Mouse (Mus musculus): ENCODE measurements around the gene Slc35a2. TPM values are rescaled to one million over a fixed set of nuclear protein-coding genes. Genes with fewer than 3 reads are reported as not detected.

Gene Slc35a2
- total and polyA plus RNA-seq, 3 experiments, result 66.7 to 96.0 TPM; not detected in 1

- no peak for TF ChIP-seq GATA1 (IDR thresholded peaks at IDR 0.05; ENCODE audit: low read depth, low read length)
- no peak for TF ChIP-seq POLR2AphosphoS2 (IDR thresholded peaks at IDR 0.05; ENCODE audit: low read length)
- TF ChIP-seq RCOR1 (IDR thresholded peaks at IDR 0.05; ENCODE audit: low read depth, low read length), result no peak
- TF ChIP-seq ETS1 (IDR thresholded peaks at IDR 0.05; ENCODE audit: low read depth, low read length), result no peak
- TF ChIP-seq ZC3H11A (IDR thresholded peaks at IDR 0.05; ENCODE audit: low read depth, low read length), result no peak
- no peak for TF ChIP-seq MEF2A (IDR thresholded peaks at IDR 0.05; ENCODE audit: extremely low read depth, insufficient replicate concordance, low read depth, low read length, poor library complexity, severe bottlenecking)
- no peak for TF ChIP-seq SIN3A (IDR thresholded peaks at IDR 0.05; ENCODE audit: low read length)
- TF ChIP-seq NRF1 (IDR thresholded peaks at IDR 0.05; ENCODE audit: insufficient read depth, low read depth, low read length, poor library complexity, severe bottlenecking), result no peak
- TF ChIP-seq MAZ (IDR thresholded peaks at IDR 0.05; ENCODE audit: low read depth, low read length), result no peak
- H3K9me3 ChIP-seq (replicated peaks; ENCODE audit: insufficient read depth, low read length), result no peaks in the 10 kb centered on the region
- no peaks in the 10 kb centered on the region for H3K27me3 ChIP-seq (ENCODE audit: control insufficient read depth in 1 of 2, insufficient read depth in 2 of 2, low read length in 2 of 2)
- H3K4me3 ChIP-seq (ENCODE audit: control insufficient read depth in 1 of 2, insufficient read depth in 1 of 2, low read depth in 2 of 2, low read length in 2 of 2), result no peak overlapping the region
- H3K4me1 ChIP-seq (ENCODE audit: control insufficient read depth in 1 of 2, insufficient read depth in 2 of 2, low read length in 2 of 2), result no peaks in the 10 kb centered on the region
- H3K27ac ChIP-seq (ENCODE audit: control insufficient read depth, low read depth, low read length), result no peak overlapping the region
- no peak overlapping the region for H3K9ac ChIP-seq (ENCODE audit: control insufficient read depth, low read depth, low read length, poor library complexity, severe bottlenecking)
- peaks cover 3 to 15% of the 10 kb centered on the region in 2 experiments; a peak in 2 of 4 replicates for H3K36me3 ChIP-seq (ENCODE audit: control insufficient read depth in 1 of 2, insufficient read depth in 2 of 2, low read length in 2 of 2)
- DNase-seq (ENCODE audit: low read depth, low spot score), result no peak
- H3K79me2 ChIP-seq (ENCODE audit: control insufficient read depth, insufficient read depth, low read length, poor library complexity), result peaks cover 19% of the 10 kb centered on the region
Measured at GRCm38 (mm10) chrX:7865343-7865742, 18.5 kb upstream of the Slc35a2 start.

- H3K9ac ChIP-seq (ENCODE audit: control insufficient read depth, low read depth, low read length, poor library complexity, severe bottlenecking), result no peak overlapping the region
Measured at GRCm38 (mm10) chrX:7865786-7866185, 18.0 kb upstream of the Slc35a2 start.

GRCm38 (mm10) chrX:7867141-7867540 lies 16.7 kb upstream of the Slc35a2 start:
- no peak for TF ChIP-seq NRF1 (IDR thresholded peaks at IDR 0.05; ENCODE audit: insufficient read depth, low read depth, low read length, poor library complexity, severe bottlenecking)
- TF ChIP-seq CTCF (IDR thresholded peaks at IDR 0.05 in 2 of 3, conservative IDR thresholded peaks at IDR 0.05 in 1 of 3; ENCODE audit: control insufficient read depth in 1 of 3, insufficient read depth in 1 of 3, low read depth in 2 of 3, low read length in 3 of 3, poor library complexity in 1 of 3, severe bottlenecking in 1 of 3), result no peak
- no peak for TF ChIP-seq JUND (IDR thresholded peaks at IDR 0.05; ENCODE audit: low read depth, low read length)
- no peak for DNase-seq (ENCODE audit: low read depth, low spot score)
- Histone ChIP-seq H3K27me3 (ENCODE audit: control insufficient read depth in 1 of 2, insufficient read depth in 2 of 2, low read length in 2 of 2) (no peaks in the 10 kb centered on the region), H3K4me3 (ENCODE audit: control insufficient read depth in 1 of 2, insufficient read depth in 1 of 2, low read depth in 2 of 2, low read length in 2 of 2) (no peak overlapping the region), H3K4me1 (ENCODE audit: control insufficient read depth in 1 of 2, insufficient read depth in 2 of 2, low read length in 2 of 2) (no peaks in the 10 kb centered on the region), H3K36me3 (ENCODE audit: control insufficient read depth in 1 of 2, insufficient read depth in 2 of 2, low read length in 2 of 2) (peaks cover 3 to 29% of the 10 kb centered on the region in 2 experiments; a peak in 2 of 4 replicates), H3K9ac (ENCODE audit: control insufficient read depth, low read depth, low read length, poor library complexity, severe bottlenecking) (no peak overlapping the region), H3K27ac (ENCODE audit: control insufficient read depth, low read depth, low read length) (no peak overlapping the region), H3K79me2 (ENCODE audit: control insufficient read depth, insufficient read depth, low read length, poor library complexity) (peaks cover 15% of the 10 kb centered on the region), H3K9me3 (replicated peaks; ENCODE audit: insufficient read depth, low read length) (no peaks in the 10 kb centered on the region)

More at GRCm38 (mm10) chrX:7865786-7866185, 18.0 kb upstream of the Slc35a2 start:
- peaks cover 3 to 18% of the 10 kb centered on the region in 2 experiments; a peak in 2 of 4 replicates for H3K36me3 ChIP-seq (ENCODE audit: control insufficient read depth in 1 of 2, insufficient read depth in 2 of 2, low read length in 2 of 2)
- peaks cover 17% of the 10 kb centered on the region for H3K79me2 ChIP-seq (ENCODE audit: control insufficient read depth, insufficient read depth, low read length, poor library complexity)
- DNase-seq (ENCODE audit: low read depth, low spot score), result no peak
- no peaks in the 10 kb centered on the region for H3K27me3 ChIP-seq (ENCODE audit: control insufficient read depth in 1 of 2, insufficient read depth in 2 of 2, low read length in 2 of 2)
- H3K9me3 ChIP-seq (replicated peaks; ENCODE audit: insufficient read depth, low read length), result no peaks in the 10 kb centered on the region
- H3K27ac ChIP-seq (ENCODE audit: control insufficient read depth, low read depth, low read length), result no peak overlapping the region
- TF ChIP-seq E2F4 (IDR thresholded peaks at IDR 0.05; ENCODE audit: borderline replicate concordance, low read depth, low read length) (no peak), POLR2A (IDR thresholded peaks at IDR 0.05; ENCODE audit: control insufficient read depth in 1 of 2, insufficient read depth in 1 of 2, low read depth in 1 of 2, low read length in 2 of 2, poor library complexity in 1 of 2) (no peak), SMC3 (IDR thresholded peaks at IDR 0.05; ENCODE audit: low read depth, low read length) (no peak), GABPA (IDR thresholded peaks at IDR 0.05; ENCODE audit: low read depth, low read length) (no peak), JUND (IDR thresholded peaks at IDR 0.05; ENCODE audit: low read depth, low read length) (no peak), CHD2 (IDR thresholded peaks at IDR 0.05; ENCODE audit: low read length) (no peak), GATA1 (IDR thresholded peaks at IDR 0.05; ENCODE audit: low read depth, low read length) (no peak), MAZ (IDR thresholded peaks at IDR 0.05; ENCODE audit: low read depth, low read length) (no peak), BHLHE40 (IDR thresholded peaks at IDR 0.05; ENCODE audit: borderline replicate concordance, low read depth, low read length) (no peak), EP300 (IDR thresholded peaks at IDR 0.05; ENCODE audit: low read depth in 1 of 2, low read length in 2 of 2) (no peak), POLR2AphosphoS2 (IDR thresholded peaks at IDR 0.05; ENCODE audit: low read length) (no peak), ZKSCAN1 (IDR thresholded peaks at IDR 0.05; ENCODE audit: low read depth, low read length) (no peak), MEF2A (IDR thresholded peaks at IDR 0.05; ENCODE audit: extremely low read depth, insufficient replicate concordance, low read depth, low read length, poor library complexity, severe bottlenecking) (no peak)
- H3K4me1 ChIP-seq (ENCODE audit: control insufficient read depth in 1 of 2, insufficient read depth in 2 of 2, low read length in 2 of 2), result no peaks in the 10 kb centered on the region
- no peak overlapping the region for H3K4me3 ChIP-seq (ENCODE audit: control insufficient read depth in 1 of 2, insufficient read depth in 1 of 2, low read depth in 2 of 2, low read length in 2 of 2)

Measured in MEL (cell line).